Mouse (Mus musculus) spleen, adult 2 months (tissue): ENCODE results near the gene Gnptab.

Experiments
- CTCF ChIP-seq: fragments of 200-500 bp; IDR thresholded peaks from 2 replicates; pipeline ENCODE4 v1.5.1; 2011; ENCODE audit warnings: mild to moderate bottlenecking, inconsistent platforms; ENCODE audit not compliant: insufficient read depth, insufficient read length, insufficient replicate concordance; ENCODE audit errors: extremely low read depth
- POLR2A ChIP-seq: fragments of 200-500 bp; IDR thresholded peaks from 2 replicates; pipeline ENCODE4 v1.6.1; 2011; ENCODE audit warnings: low read depth, low read length, inconsistent platforms

DNA sequence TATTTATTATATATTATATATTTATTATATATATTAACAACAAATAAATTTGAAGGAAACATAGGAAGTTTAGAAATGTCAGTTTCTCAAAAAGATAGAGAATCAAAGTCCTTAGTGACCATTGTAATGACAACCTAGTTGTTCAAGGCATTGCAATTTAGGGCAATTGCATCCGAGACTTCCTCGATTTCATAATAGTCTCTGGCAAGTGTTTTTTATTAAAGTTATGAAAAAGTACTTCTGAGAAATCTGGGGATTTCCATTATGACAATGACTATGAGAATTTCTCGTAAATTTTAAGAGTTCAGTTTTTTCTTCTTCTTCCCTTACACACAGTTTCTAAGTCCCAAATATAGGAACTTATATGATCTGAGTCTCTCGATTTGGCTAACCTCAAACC, 6.5 kb upstream of the Gnptab start:
- no peak for TF ChIP-seq POLR2A
- no peak for TF ChIP-seq CTCF
